Mouse (Mus musculus): ENCODE results near the gene Mipol1. TPM values are rescaled to one million over a fixed set of nuclear protein-coding genes. Genes with fewer than 3 reads are reported as not detected.

The Mipol1 gene
- polyA plus RNA-seq, 1 experiment, result 0.70 TPM

GRCm38 (mm10) chr12:57194609-57195008 lies 35.6 kb upstream of the Mipol1 start:
- TF ChIP-seq MYOG (IDR thresholded peaks at IDR 0.05; ENCODE audit: control insufficient read depth, extremely low read depth, insufficient read length) (no peak), MAX (IDR thresholded peaks at IDR 0.05) (no peak), MYOD1 (IDR thresholded peaks at IDR 0.05; ENCODE audit: control insufficient read depth, insufficient read length, low read depth) (no peak), FOSL1 (IDR thresholded peaks at IDR 0.05; ENCODE audit: insufficient read depth, low read length, poor library complexity, severe bottlenecking) (no peak), CEBPB (IDR thresholded peaks at IDR 0.05; ENCODE audit: low read depth) (no peak), CTCF (IDR thresholded peaks at IDR 0.05; ENCODE audit: control insufficient read depth, insufficient read depth, insufficient read length) (no peak), USF1 (IDR thresholded peaks at IDR 0.05; ENCODE audit: low read depth) (no peak)
- Histone ChIP-seq H3K27me3 (ENCODE audit: control insufficient read depth, insufficient read depth, insufficient read length) (no peaks in the 10 kb centered on the region), H3K79me3 (ENCODE audit: low read depth) (no peaks in the 10 kb centered on the region), H3K79me2 (ENCODE audit: control insufficient read depth, insufficient read depth) (no peaks in the 10 kb centered on the region), H3ac (ENCODE audit: control insufficient read depth, insufficient read length, low read depth) (no peak overlapping the region), H3K36me3 (ENCODE audit: control insufficient read depth, insufficient read depth) (no peaks in the 10 kb centered on the region), H3K4me3 (ENCODE audit: insufficient read depth, poor library complexity, severe bottlenecking) (no peak overlapping the region)

GRCm38 (mm10) chr12:57196286-57196607 lies 34.0 kb upstream of the Mipol1 start:
- Histone ChIP-seq H3K27me3 (ENCODE audit: control insufficient read depth, insufficient read depth, insufficient read length) (no peaks in the 10 kb centered on the region), H3K79me3 (ENCODE audit: low read depth) (no peaks in the 10 kb centered on the region), H3K4me3 (ENCODE audit: insufficient read depth, poor library complexity, severe bottlenecking) (no peak overlapping the region), H3ac (ENCODE audit: control insufficient read depth, insufficient read length, low read depth) (no peak overlapping the region), H3K79me2 (ENCODE audit: control insufficient read depth, insufficient read depth) (no peaks in the 10 kb centered on the region), H3K36me3 (ENCODE audit: control insufficient read depth, insufficient read depth) (no peaks in the 10 kb centered on the region)
- TF ChIP-seq MYOG (IDR thresholded peaks at IDR 0.05; ENCODE audit: control insufficient read depth, extremely low read depth, insufficient read length), result no peak
- no peak for TF ChIP-seq MYOD1 (IDR thresholded peaks at IDR 0.05; ENCODE audit: control insufficient read depth, insufficient read length, low read depth)
- no peak for TF ChIP-seq USF1 (IDR thresholded peaks at IDR 0.05; ENCODE audit: low read depth)
- TF ChIP-seq MAX (IDR thresholded peaks at IDR 0.05), result no peak
- TF ChIP-seq FOSL1 (IDR thresholded peaks at IDR 0.05; ENCODE audit: insufficient read depth, low read length, poor library complexity, severe bottlenecking), result no peak
- TF ChIP-seq CTCF (IDR thresholded peaks at IDR 0.05; ENCODE audit: control insufficient read depth, insufficient read depth, insufficient read length), result no peak
- no peak for TF ChIP-seq CEBPB (IDR thresholded peaks at IDR 0.05; ENCODE audit: low read depth)

GRCm38 (mm10) chr12:57196608-57197362 lies 33.4 kb upstream of the Mipol1 start:
- Histone ChIP-seq H3K36me3 (ENCODE audit: control insufficient read depth, insufficient read depth) (no peaks in the 10 kb centered on the region), H3K4me3 (ENCODE audit: insufficient read depth, poor library complexity, severe bottlenecking) (no peak overlapping the region), H3K79me3 (ENCODE audit: low read depth) (no peaks in the 10 kb centered on the region), H3K27me3 (ENCODE audit: control insufficient read depth, insufficient read depth, insufficient read length) (no peaks in the 10 kb centered on the region), H3ac (ENCODE audit: control insufficient read depth, insufficient read length, low read depth) (no peak overlapping the region), H3K79me2 (ENCODE audit: control insufficient read depth, insufficient read depth) (no peaks in the 10 kb centered on the region)
- no peak for TF ChIP-seq CEBPB (IDR thresholded peaks at IDR 0.05; ENCODE audit: low read depth)
- TF ChIP-seq MYOD1 (IDR thresholded peaks at IDR 0.05; ENCODE audit: control insufficient read depth, insufficient read length, low read depth), result no peak
- no peak for TF ChIP-seq CTCF (IDR thresholded peaks at IDR 0.05; ENCODE audit: control insufficient read depth, insufficient read depth, insufficient read length)
- no peak for TF ChIP-seq MAX (IDR thresholded peaks at IDR 0.05)
- no peak for TF ChIP-seq MYOG (IDR thresholded peaks at IDR 0.05; ENCODE audit: control insufficient read depth, extremely low read depth, insufficient read length)
- TF ChIP-seq USF1 (IDR thresholded peaks at IDR 0.05; ENCODE audit: low read depth), result no peak
- no peak for TF ChIP-seq FOSL1 (IDR thresholded peaks at IDR 0.05; ENCODE audit: insufficient read depth, low read length, poor library complexity, severe bottlenecking)

- Histone ChIP-seq H3K4me3 (ENCODE audit: insufficient read depth, poor library complexity, severe bottlenecking) (no peak within 1 kb of the TSS), H3K27me3 (ENCODE audit: control insufficient read depth, insufficient read depth, insufficient read length) (no peaks in the 10 kb centered on the region), H3ac (ENCODE audit: control insufficient read depth, insufficient read length, low read depth) (no peak within 1 kb of the TSS), H3K79me3 (ENCODE audit: low read depth) (no peaks in the 10 kb centered on the region), H3K79me2 (ENCODE audit: control insufficient read depth, insufficient read depth) (no peaks in the 10 kb centered on the region), H3K36me3 (ENCODE audit: control insufficient read depth, insufficient read depth) (no peaks in the 10 kb centered on the region)
- no peak for TF ChIP-seq CTCF (IDR thresholded peaks at IDR 0.05; ENCODE audit: control insufficient read depth, insufficient read depth, insufficient read length)
- no peak for TF ChIP-seq MYOG (IDR thresholded peaks at IDR 0.05; ENCODE audit: control insufficient read depth, extremely low read depth, insufficient read length)
- TF ChIP-seq USF1 (IDR thresholded peaks at IDR 0.05; ENCODE audit: low read depth), result no peak
- TF ChIP-seq FOSL1 (IDR thresholded peaks at IDR 0.05; ENCODE audit: insufficient read depth, low read length, poor library complexity, severe bottlenecking), result no peak
- TF ChIP-seq CEBPB (IDR thresholded peaks at IDR 0.05; ENCODE audit: low read depth), result no peak
- no peak for TF ChIP-seq MAX (IDR thresholded peaks at IDR 0.05)
- no peak for TF ChIP-seq MYOD1 (IDR thresholded peaks at IDR 0.05; ENCODE audit: control insufficient read depth, insufficient read length, low read depth)
These were observed 32.7 kb upstream of the Mipol1 start, which contains the start of gene Slc25a21 for GRCm38 (mm10) chr12:57197363-57198026. Gene Slc25a21, minus strand, starts transcription at chr12:57197472.

GRCm38 (mm10) chr12:57198269-57198668 lies 32.0 kb upstream of the Mipol1 start:
- TF ChIP-seq MAX (IDR thresholded peaks at IDR 0.05), result no peak
- TF ChIP-seq MYOD1 (IDR thresholded peaks at IDR 0.05; ENCODE audit: control insufficient read depth, insufficient read length, low read depth), result no peak
- TF ChIP-seq CTCF (IDR thresholded peaks at IDR 0.05; ENCODE audit: control insufficient read depth, insufficient read depth, insufficient read length), result no peak
- TF ChIP-seq MYOG (IDR thresholded peaks at IDR 0.05; ENCODE audit: control insufficient read depth, extremely low read depth, insufficient read length), result no peak
- TF ChIP-seq FOSL1 (IDR thresholded peaks at IDR 0.05; ENCODE audit: insufficient read depth, low read length, poor library complexity, severe bottlenecking), result no peak
- TF ChIP-seq CEBPB (IDR thresholded peaks at IDR 0.05; ENCODE audit: low read depth), result no peak
- no peak for TF ChIP-seq USF1 (IDR thresholded peaks at IDR 0.05; ENCODE audit: low read depth)
- H3K79me3 ChIP-seq (ENCODE audit: low read depth), result no peaks in the 10 kb centered on the region
- H3K27me3 ChIP-seq (ENCODE audit: control insufficient read depth, insufficient read depth, insufficient read length), result no peaks in the 10 kb centered on the region
- no peak overlapping the region for H3K4me3 ChIP-seq (ENCODE audit: insufficient read depth, poor library complexity, severe bottlenecking)
- no peak overlapping the region for H3ac ChIP-seq (ENCODE audit: control insufficient read depth, insufficient read length, low read depth)
- H3K36me3 ChIP-seq (ENCODE audit: control insufficient read depth, insufficient read depth), result no peaks in the 10 kb centered on the region
- no peaks in the 10 kb centered on the region for H3K79me2 ChIP-seq (ENCODE audit: control insufficient read depth, insufficient read depth)
